Mouse (Mus musculus): ENCODE measurements around the gene Cdc42bpb.

Gene Cdc42bpb

DNA sequence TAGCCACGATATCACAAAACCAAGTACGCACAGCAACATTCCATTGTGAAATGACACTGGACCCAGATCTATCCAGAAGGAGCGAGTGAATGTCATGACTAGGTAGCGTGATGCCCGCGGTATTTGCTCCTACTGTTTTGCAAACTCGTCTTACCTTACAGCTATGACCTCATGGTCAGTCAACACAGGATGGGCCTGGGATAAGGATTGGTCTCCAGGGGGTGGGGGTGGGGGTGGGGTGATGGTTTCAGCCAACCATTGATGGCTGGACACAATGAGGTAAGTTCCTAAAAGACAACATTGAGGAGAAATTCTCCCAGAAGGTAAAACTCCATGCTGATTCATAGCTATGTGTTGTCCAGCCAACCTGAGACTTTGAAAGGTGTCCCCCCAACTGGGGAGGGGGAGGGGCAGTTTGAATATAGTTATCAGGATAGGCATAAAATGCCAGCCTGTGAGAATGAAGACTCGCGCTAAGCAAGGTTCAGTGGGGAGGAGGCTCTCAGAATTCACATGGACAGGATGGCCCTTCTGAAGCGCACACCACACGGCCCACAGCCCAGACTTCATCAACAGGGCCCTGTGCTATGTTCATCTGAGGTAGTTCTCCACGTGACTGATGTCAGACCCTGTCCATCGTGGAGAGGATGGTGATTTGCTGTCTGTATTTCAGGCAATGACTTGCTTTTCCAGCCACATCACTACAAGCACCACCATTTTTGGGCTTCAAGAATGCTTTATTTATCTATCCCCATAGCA, 8.5 kb upstream of the Cdc42bpb start:
- DNase-seq = no peak

DNA sequence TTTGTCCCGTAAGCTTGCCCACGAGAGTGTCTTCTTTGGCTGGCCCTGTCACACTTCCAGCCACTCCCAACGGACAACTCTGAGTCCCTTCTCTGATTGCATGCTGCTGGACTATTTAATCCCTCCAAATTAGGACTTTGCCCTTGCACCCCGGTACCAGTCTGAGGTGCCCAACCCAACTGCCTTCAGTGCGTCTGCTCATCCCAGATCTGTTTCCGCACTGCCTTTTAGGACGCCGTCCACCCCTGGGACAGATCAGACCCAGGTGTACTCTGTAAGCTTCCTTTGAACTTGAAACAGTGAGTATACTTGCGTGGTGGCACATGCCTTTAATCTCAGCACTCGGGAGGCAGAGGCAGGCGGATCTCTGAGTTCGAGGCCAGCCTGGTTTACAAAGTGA, 1.3 kb upstream of the Cdc42bpb start:
- no peak for DNase-seq

DNA sequence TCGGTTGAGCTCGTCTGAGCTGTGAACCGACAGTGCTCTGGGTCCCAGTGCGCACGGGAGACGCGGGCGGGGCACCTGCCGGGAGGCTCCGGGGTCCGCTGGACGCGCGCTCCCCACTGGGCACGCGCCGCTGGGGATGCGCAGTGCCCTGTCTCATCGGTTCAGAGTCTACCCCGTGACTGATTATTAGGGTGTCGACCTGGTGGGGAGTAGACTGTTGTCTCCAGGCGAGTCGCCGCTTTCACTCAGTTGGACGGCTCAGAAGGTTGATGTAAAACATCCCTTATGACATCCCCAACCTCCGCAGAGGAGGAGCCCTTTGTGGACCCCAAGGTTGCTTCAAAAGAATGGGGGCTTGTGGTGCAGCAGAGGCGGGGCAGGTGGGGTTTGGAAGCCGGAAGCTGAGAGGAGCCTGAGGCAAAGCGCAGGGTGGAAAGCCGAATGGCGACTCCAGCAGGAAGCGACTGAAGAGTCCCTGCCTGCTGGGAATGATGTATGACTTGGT, 520 bp upstream of the Cdc42bpb start:
- DNase-seq = peak; percentile 52

DNA sequence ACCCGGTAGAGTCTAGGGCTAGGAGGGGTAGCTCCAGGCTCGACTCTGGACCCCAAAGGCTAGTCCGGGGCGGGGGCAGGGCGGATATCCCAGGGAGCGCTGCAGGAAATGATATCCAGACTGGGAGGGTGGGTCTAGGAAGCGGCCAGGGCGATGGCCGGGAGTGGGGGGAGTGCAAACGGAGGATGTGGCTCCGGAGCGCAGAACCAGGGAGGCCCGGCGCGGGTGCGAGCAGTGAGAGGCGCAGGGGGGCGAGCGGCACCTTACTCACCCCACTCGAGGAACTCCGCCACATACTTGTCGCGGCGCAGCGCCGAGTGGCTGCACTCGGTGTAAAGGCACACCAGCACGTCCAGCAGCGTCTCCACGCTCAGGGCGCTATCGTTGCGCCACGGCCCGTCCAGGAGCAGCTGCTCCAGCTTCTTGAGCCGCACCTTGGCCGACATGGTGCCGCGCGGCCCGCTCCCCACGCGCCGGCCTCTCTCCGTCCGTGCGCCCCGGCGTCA, 639 bp downstream of the Cdc42bpb start:
- peak; percentile 83 for DNase-seq

DNA sequence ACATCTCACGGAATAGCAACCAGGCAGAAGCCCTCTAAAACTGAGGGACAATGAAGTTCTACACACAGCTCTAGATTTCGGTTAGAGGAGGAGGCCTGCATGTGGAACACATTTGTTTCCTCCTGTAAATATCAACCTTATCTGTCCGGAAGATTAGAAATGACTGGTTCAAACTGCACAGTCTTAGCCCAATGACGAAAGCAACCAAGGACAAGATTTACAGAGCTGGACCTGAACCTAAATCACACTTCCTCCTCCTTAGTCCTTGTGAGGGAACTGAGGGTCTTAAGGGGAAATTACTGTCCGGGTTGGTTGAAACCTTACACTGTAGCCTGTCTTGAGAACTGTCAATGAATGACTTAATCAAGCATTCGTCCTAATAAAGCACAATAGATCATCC, 1.5 kb downstream of the Cdc42bpb start:
- no peak for DNase-seq

DNA sequence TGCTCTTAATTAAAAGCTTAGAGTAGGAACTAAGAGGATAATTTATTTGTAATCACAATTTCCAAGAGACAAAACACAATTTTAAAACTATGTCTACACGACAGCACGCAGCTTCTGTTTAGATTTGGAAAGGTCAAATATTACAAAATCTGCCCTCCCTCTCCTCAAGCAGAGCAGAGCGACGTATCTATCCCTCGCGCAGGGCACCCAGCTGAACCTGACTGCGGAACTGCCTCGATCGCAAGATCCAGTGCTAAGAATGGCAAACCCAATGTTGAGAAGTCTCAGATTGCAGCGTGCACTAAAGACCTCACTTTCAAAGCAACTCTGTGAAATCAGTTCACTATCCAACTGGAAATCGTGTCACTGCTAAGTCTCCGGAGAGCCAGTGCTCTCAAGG, 2.0 kb downstream of the Cdc42bpb start:
- DNase-seq = no peak

DNA sequence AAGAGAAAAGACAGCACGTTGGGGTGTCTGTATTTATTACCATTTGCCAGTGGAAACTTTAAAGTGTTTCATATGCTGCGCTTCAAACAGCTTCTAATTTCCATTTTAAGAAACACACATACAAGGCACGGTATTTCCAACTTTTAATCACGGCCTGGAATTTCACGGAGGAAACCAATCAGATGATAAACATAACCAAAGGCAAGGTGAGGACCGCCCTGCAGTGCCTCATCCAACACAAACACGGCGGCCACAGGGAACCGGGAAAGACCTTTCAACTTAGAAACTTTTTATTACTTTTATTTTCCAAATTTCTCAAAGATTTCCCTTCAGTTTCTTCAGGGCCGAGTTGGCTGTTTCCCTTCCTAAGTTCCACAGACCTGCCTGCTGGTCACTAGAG, 2.8 kb downstream of the Cdc42bpb start:
- DNase-seq = no peak

DNA sequence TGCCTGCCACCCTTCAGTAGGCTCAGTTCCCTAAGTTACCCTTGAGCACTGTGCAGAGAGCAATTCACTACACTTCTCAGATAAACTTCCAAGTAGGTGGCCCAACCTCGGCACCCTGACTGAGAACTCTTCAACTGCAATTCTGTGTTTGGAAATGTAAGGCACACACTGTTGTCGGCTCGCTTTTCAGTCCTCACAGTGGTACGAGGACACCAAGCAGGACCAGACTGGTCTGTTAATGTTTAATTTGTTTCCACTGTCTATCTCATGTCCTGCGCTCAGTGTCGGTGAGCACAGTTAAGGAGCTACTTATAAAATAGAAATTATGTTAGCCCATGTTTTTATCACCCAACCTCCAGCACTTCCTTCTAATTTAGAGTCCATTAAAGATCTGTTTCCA, 4.1 kb downstream of the Cdc42bpb start:
- DNase-seq = no peak

DNA sequence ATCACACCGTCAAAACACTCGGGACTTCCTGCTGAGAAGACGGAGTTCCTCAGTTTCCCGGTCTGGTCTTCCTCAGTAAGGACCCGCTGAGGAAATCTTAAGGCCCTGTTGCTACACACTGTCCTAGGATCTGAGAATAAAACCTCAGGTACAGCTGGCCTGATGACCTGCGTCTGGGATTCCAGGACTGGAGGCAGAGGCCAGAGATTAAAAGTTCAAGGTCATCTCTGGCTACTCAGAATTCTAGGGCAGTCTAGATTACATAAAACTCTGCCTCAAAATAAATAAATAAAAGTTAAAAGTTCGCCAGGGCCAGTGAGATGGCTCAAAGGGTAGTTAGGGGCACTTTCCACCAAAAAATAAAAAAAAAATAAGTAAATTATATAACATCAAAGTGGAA, 5.6 kb downstream of the Cdc42bpb start:
- DNase-seq = no peak

DNA sequence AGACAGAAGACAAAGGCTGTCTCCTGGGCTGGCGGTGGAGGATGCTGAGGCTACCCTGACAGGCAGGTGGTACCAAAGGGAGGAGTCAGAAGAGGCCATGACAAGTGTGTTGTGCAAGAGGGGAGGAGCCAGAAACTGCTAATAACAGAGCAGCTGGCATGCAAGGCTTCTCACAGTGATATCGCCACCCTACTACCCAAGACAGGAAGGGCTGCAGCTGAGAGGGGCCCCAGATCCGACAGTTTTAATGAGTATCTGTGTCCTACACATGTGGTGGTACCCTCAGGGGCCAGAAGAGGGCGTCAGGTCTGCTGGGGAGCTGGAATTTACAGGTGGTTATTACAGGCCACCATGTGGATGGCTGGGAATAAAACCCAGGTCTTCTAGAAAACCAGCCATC, 7.3 kb downstream of the Cdc42bpb start:
- peak; percentile 77 for DNase-seq

DNA sequence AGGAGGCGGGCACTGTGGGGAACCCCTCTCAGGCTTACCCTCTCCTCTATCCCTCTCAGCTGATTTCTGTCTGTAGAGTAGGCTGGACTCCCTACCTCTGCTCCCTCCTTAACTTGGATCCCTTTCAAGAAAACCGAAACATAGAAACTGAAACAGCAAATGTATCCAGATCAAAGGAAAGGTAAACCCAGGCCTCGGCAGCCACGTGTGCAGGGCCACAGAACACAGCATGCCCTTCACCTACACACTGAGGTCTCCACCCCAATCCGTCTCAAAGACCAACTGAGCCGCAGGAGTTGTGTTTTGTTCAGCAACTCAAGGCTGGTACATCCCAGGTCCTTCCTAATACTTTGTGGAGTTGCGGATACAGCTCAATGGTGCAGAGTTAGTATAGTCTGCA, 10.5 kb downstream of the Cdc42bpb start:
- no peak for DNase-seq

DNA sequence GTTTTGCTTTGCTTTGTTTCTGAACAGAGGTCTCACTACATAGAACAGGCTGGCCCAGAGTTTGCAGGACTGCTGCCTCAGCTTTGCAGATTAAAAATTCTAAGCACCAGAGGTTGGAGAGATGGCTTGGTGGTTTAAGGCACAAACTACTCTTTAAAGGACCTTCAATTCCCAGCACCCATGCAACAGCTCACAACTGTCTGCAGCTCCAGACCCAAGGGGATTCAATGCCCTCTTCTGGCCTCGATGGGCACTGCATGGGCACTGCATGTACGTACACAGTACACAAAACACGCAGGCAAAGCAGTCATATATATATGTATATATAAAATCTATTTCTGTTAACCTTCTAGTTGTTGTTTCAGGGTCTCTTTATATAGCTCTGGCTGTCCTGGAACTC, 13.3 kb downstream of the Cdc42bpb start:
- DNase-seq = no peak

DNA sequence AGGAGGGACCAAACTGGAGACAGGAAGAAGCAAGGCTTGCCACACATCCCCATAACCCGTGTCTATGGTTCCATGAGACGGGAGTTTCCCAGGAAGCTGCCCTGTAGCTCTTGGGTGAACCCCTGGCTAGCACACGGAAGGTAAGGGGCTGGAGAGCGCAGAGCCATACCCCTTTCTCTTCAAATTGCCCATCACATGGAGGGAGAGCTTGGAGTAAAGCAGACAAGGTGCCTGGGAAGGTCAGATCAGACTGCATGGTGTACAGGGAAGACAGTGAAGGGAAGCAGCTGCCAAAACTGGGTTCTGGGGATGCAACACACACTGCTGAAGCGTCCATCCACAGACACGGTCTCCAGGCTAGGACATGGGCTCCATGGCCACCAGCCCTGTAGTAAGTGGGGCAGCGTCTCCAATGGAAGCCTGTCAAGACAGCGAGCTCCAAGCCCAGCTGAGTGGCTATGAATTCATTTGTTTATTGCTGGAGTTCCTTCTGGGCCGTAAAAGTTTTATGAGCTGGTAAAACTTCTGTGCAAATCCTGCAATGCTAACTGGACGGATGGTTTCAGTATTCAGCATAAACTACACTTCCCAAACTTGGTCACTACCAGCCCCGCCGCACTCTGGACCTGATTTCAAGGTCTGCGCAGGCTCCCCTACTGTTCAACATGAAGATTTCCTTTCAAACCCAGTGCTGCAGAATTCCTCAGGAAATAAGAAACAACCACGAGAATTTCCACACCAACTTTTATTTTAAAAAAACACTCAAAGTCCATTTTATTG, 16.0 kb downstream of the Cdc42bpb start:
- no peak for DNase-seq

DNA sequence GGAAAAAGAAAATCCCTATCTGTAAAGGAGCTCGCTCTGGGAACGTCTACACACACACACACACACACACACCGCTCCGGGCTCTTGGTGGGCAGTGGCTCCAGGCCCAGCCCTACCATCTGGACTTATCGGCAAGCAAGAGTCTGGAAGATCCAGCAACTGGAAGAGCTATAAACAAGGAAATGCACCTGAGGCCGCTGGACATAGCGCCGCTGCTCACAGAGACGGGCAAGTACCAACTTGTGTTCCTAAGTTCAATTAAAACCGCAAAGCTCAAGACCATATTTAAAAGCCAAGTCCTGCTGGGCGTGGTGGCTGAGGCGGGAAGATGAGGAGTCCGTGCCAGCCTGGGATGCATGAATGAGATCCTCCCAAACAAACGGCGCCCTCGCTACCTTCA, 16.8 kb downstream of the Cdc42bpb start:
- DNase-seq = no peak

DNA sequence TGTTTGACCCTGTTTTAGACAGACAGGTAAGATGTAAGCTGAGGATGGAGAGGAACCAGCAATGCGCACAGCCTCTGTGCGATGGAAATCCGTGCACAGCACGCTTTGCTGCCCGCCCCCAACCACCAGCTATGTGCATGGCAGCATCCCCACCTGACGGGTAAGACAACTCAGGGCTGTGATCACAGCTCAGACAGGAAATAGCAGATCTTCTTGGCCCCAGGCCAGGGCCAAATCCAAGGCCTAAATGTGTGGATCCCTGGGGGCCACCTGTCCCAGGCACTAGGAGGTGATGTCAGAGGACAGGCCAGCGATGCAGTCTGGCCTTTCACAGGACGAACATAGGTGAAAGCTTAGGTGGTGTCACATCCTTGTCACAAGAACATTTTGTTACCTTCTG, 21.3 kb downstream of the Cdc42bpb start:
- no peak for DNase-seq

DNA sequence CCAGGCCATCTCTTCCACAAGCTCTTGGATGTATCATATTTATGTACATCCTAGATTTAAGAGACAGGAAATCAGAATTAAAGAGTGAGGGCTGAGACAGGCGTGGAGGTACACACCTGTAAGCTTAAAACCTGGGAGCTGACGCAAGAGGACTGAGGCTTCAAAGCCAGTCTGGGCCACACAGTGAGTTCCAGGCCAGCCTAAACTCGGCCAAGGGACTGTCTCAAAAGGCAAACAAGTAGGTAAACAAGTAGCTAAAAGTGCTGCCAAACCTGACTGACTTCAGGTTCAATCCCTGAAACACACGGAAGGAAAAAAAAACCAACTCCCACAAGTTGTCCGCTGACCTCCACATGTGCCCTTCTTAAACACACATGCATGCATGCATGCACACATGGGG, 23.4 kb downstream of the Cdc42bpb start:
- DNase-seq = no peak

DNA sequence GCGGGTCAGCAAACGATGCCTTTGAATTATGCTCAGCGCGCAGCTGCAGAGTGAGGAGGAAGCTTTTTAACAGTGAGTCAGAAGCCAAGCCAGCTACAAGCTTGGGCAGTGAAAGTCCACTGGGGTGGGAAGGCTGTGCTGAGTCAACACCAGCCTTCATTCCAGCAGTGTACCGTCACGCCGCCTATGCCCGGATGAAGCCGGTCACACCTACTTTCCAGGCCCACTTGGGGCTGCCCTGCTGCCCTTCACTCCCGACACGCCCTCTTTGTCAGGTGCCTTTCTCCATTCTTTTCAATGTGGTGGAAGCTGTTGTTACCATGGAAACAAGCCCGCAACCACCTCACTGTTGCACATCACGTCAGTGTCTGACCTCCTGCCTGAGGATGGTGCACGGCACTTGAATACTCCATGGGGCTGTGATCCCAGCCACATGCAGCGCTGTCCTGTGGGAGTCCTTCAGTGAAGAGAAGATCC, 24.0 kb downstream of the Cdc42bpb start:
- DNase-seq = peak; percentile 81

DNA sequence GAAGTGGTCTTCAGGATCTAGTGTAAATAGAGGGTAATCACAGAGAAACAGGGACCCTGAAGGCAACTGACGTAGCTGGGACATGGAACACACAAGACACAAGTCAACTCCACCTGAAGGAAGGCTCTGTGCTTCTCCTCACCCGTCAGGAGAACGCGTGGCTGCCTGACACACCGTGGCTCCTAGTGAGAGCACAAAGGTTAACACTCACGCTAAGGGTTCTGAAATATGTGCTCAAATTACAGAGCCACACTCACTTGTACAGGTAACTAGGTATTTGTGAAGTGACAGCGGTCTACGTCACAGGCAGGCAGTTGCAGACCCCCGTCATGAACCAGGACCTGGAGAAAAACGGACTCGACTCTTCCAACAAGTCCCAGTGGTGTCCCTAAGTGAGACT, 24.5 kb downstream of the Cdc42bpb start:
- DNase-seq = no peak

DNA sequence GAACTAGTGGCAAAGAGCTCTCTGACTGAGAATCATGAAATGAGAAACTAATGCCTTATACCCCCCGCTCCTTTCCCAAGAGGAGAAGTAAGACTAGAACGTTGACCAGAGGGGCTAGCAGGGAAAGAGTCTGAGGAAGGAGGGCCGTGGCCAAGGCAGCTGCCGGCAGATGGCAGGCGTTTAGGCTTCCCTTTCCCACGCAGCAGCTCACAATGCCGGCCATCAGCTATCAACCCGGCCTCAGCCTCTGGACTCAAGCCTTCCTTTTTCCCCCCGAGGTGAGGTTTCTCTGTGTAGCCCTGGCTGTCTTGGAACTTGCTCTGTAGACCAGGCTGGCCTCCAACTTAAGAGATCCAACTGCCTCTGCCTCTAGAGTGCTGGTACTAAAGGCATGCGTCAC, 25.0 kb downstream of the Cdc42bpb start:
- no peak for DNase-seq

DNA sequence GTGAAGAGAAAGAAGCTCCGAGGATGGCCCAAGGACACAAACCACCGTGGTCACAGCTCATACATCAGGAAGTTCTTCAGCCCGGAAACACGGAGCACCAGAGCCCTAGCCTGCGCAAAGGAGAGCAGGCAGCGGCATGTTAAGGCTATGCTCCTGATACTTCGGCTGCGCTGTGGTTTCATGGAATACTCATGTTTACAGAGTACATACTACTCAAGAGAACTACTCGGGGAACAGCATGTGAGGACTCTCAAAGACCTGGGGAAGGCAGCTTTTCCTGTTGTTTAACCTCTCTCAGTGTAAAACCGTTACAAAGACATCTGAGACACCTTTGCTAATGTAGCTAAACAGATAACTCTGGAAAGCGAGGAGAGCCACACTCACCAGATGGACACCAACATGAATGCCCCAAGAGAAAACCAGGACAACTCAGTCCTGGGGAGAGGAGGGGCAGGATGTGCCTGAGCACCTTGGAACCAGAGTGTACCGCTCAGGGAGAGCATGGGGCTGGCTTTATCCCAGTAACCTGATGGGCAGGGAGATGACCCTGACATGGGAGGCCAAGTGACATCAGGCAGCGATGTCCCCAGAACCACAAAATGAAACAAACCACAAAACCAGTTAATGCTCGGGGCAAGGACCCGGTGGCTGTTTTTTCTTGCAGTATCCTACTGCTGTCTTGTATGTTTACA, 27.8 kb downstream of the Cdc42bpb start:
- no peak for DNase-seq

DNA sequence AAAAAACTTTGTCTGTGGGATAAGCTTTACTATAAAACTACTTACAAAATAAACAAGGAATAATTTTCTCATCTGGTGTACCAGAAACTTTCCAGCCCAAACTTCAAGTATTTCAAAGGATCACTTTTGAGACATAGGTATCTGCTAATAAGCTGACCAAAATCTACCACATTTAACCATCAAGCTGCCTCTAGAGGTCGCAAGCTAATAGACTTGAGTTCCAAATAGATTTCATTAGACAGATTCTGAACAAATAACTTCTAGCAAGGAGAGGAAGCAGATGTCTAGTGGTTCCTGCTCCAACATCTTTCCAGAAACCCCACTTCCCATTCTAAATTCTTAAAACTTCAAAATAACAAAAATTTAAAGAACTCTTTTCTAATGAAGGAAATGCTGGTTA, 33.6 kb downstream of the Cdc42bpb start:
- no peak for DNase-seq

DNA sequence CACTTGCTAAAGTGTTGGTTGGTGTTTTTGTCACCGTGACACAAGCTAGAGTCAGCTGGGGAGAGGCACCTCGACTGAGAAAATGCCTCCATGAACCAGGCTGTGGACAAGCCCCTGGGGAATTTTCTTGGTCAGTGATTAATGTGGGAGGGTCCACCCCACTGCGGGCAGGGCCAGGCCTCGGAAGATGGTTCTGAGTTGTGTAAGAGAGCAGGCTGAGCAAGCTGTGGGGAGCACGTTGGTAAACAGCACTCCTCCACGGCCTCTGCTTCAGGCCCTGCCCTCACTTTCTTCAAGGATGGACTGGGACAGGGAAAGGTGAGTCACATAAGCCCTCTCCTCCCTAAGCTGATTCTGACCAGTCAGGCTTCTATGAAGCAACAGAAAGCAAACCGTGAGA, 36.8 kb downstream of the Cdc42bpb start:
- no peak for DNase-seq

DNA sequence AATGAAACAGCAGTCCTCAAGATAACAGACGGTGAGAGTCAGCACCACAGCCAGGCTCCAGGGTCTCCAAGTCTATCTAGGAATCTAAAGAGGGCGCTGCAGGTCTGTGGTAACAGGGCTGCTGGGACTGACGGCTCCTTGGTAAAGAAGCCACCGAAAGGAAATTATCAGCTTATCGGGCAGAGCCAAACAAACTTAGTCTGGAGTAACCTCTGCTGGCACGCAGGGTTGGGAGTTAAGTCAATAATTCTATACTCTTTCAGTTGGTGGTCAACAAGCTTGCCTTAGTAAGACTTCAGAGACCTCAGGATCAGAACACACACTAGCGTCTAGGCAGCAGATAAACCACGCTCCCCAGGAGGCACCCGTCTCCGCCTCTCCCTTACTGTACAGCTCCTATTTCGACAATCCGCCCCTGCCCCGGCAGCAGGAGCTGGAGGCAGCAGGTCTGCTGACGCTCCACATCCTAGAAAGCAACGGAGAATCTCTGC, 39.6 kb downstream of the Cdc42bpb start:
- no peak for DNase-seq
